Mouse (Mus musculus): ENCODE results near the gene C6. TPM values are rescaled to one million over a fixed set of nuclear protein-coding genes. Genes with fewer than 3 reads are reported as not detected.

The C6 gene
- total RNA-seq (2021): 1 to 10 TPM; 2.6 to 4.9 TPM
- long read RNA-seq, experiment 1, partial matches to known transcripts: 2 of 2 reads
- long read RNA-seq, experiment 1, other reads (novel, unspliced or antisense): 0 of 2 reads
- long read RNA-seq, experiment 2, partial matches to known transcripts: 0 of 1 reads
- long read RNA-seq, experiment 2, other reads (novel, unspliced or antisense): 0 of 1 reads

DNA sequence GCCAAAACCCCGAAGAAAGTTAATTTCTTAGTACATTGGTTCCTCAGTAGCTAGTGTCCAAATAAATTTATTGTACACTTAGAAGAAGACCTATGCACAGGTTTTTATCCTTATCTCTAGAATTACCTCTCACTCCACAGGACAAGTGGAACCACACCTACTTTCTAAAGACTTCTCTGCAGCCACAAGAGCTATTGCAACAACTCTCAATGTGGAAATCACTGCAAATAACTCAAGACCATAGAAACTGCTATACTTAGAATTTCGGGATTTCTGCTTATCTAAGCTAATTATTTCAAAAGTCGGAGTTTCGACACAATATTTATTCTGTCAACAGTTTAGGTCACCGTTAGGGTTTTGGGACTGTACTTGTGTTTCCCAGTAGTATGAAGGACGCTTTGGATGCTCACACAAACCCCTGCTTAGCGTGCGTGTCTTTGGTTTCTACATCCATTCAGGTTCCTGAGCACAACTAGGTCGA lies at the start of gene C6:
C6 (plus strand) TSS at position 346 of the 481 bp plus-strand sequence.
- no peak for DNase-seq

DNA sequence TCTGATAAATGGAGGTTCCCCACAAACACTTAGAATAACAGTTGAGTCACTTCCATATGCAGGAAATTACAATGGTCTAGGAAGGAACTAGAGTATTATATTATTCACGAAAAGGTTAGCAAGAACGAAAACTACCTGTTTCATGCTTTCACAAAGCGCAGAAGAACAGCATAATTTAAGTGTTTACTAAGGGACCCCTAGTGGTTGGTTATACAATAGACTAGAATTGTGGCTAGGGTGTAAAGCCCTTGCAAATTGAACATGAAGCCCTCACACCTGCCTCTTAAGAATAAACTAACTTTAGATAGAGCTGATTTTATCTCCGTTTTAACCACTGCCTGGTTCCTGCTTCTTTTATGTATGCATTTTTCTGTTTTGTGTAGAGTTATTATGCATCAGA lies 29.4 kb upstream of the C6 start:
- DNase-seq: no peak

DNA sequence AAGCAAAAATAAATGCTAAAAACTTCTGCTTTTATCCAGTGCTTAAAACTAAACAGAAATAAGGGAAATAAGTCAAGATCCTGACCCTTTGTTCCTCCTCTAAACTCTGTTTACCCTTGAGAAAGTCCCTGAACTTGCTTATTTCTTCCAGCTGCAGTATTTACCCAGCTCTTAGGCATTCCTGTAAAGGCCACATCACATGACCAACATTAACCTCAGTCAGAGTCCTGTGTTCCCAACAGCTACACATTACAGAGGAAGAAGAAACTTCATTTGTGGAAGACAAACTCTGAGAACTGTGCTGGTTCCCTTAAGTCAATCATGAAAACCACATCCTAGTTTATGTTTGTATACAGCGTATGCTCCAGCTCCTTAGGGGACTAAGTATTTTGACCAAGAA lies 7.2 kb downstream of the C6 start:
- DNase-seq: no peak

DNA sequence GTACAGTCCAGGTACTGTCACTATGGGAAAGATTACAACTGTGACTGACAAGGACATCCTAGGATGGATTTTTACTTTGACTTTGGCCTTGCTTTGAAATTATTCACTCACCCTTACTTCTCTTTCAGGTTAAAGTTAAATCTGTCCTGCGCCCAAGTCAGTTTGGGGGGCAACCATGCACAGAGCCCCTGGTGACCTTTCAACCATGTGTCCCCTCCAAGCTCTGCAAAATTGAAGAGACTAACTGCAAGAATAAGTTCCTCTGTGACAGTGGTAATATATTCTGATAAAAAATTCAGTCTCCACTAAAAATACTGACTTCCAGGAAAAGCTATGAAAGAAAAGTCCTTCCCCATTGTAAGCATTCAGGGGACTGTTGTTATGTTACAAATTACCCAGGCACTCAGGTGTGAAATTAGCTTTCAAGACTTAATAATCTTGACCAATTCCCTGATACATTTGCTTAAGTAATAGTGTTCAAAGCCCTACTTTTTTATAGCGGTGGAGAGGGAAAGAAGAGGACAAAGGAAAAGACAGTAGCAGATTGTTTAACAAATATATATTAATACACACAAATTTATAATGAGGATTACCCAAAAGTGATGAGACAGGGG lies 8.1 kb downstream of the C6 start:
- DNase-seq: no peak

DNA sequence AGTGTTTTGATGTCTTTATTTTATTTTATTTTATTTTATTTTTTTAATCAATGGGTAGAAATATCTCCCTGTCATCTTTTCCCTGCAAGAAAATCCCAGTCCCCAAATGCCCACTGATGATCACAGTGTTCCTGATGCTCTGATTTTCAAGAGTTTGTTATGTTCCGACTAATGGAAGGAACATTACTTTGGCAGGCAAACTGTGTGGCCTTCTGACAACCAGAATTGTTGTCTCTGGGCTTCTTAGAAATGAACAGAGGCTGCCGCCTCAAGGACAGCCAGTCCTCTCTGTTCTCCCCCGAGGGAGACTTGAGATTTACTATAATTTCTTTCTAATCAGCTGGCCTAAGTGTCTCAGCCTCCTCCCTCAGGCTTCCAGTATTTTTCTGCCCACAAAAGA lies 20.7 kb downstream of the C6 start:
- DNase-seq: no peak

DNA sequence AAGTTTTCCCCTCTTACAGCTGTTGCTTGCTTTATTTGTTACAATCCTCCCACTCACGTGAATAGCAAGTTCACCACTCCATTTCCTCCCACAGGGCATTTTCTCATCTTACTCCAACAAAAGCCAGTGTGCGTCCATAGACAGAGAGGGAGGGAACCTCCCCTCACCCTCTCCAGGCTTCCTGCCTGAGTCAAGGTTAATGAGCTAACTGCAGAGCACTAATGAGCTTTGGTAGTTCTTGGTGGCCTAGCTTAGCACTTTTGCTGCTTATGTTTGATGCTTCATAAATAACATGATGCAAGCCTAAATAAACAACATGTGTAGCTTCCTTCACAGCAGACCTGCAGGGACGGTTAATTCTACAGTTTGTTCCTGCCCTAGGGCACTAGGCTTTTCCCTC lies 63.4 kb downstream of the C6 start:
- DNase-seq: no peak

DNA sequence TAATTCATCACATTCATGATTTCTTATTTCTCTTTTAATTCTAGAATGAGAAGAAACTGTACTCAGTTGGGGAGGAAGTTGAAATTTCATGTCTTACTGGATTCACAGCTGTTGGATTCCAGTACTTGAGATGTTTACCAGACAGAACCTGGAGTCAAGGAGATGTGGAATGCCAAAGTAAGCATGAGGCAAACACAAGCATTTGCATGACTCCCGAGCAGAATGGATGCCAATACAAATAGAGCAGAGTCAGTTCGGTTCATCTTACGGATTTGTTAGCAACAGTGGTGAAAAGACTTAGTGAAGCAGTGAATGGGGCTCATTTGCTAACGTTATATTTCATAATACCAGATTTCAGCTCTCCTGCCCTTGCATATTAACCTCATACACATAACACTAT lies 69.9 kb downstream of the C6 start:
- no peak for DNase-seq

DNA sequence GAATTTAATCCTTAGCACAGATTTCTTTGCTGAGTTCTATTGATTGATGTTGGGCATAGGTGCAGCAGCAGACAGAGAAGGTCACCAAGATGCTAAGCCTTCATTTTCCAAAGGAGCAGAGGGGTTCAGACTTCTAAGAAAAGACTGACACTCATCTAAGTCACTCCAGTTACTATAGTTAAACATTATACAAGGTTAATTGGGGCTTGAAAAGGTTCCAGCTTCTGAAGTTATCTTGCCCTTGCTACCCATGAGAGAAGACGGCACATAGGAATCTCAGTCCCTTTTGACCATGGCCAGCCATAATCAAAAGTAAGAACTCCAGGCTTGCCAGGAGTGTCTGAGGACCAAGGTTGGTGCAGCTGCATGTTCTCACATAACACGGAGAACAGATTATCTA lies 77.3 kb downstream of the C6 start:
- no peak for DNase-seq

DNA sequence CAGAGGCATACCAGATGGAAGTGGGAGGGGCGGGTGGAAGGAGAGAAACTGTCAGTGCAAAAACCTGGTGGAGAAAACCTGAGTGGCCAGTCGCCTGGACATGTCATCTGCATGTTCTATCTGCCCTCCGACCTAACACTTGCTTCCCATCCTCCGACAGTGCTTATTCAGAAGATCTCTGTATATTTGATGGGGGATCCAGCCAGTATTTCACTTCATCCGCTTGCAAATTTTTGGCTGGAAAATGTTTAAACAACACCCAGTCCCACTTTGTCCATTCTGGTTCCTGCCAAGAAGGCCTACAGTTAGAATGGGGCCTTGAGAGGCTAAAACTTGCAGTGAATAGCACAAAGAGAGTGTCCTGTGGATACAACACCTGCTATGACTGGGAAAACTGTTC lies 81.2 kb downstream of the C6 start:
- DNase-seq: no peak

DNA sequence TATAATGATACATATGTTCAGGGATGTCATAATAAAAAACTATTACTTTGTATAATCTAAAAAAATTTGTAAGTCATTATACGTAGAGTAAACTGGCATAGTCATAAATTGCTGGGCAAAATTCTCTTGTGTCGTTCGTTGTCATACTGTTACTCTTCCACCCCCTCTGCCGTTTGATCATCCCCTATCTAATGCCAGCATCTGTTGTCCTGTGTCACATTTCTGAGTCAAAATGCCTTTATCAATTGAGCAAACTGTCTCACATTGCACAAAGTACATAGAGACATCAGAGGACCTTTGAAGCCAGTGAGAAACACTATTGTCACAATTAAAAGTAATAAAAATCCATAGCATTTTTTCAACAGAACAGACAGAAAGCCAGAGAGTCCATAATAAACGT lies 88.0 kb downstream of the C6 start:
- no peak for DNase-seq

DNA sequence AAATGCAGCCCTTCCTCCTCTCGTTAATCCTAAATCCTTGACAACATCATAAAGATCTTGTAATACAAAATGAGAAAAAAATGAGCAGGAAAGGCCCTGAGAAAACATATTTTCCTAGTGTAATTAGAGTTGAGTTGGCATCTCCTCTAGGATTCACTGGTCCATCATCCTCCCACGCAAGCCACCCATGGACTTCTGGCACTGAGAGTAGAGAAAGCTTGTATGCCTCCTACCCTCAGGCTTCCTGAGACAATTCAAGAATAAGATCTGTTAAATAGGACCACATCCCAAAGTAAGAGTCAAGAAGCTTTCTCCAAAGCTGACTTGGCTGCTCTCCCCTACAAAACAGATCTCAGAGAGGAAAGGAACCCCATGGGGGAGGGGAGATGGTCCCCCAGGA lies 88.7 kb downstream of the C6 start:
- no peak for DNase-seq

DNA sequence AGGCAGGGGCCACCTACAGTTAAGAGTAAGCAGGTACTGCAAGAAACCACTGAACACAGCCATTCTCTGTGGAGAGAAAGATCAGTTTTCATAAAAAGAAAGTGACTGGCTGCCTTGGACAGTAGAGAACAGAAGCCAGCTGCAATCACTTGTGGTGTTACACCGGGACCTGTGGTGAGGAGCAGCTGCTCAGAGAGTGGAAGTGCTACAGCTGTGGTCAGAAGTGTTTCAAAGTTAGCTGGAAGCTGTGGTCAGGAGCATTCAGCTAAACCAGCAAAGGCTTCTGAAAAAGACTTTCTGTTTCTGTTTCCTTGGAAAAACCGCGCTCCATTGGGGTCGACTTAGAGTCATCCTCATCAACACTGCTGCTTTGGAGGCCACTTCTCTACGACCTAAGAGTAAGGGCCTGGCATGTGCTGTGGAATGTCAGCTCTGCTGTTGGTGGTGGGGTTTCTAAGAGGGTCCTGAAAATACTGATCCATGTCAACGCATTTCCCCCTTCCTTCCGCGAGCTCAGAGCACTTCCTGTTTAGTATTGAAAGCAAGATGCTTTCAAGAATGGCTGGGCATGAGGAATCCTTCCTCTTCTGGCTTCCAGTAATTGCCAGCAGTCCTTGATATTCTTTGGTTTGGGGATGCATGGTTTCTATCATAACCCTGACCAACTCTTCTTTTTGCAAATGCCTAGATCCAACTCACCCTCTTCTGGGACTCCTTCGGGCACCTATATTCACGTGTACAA lies 89.9 kb downstream of the C6 start:
- no peak for DNase-seq

DNA sequence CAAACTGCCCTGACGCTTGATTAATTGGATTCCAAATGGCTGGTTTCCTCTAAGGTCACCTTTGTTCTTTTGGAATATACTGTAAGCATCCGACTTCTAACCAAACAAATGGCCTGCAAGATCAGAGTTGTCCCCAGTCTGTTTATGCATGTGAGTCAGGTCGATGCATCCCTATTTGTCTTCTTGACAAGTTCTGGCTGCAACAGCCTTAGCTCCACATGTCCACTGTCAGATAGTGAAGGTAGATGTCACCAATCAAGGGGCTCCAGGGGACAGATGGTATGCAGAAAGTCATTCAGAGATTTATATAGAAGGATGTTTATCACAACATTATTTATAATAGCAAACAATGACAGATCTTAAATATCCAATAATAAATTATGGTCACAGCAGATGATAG lies 91.5 kb downstream of the C6 start:
- DNase-seq: no peak

DNA sequence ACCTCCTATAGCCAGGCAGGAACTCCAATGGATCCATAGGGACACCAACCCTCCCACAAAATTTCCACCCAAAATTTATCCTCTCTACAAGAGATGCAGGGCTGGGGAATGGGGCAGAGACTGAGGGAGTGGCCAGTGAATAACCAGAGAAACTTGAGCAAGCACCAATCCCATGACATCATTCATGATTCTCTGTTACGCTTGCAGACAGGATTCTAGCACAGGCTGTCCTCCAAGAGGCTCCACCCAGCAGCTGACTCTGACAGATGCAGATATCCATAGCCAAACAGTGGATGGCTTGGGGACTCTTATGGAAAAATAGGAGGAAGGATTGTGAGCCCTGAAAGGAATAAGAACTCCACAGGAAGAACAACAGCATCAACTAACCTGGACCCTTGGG lies 94.2 kb downstream of the C6 start:
- no peak for DNase-seq

DNA sequence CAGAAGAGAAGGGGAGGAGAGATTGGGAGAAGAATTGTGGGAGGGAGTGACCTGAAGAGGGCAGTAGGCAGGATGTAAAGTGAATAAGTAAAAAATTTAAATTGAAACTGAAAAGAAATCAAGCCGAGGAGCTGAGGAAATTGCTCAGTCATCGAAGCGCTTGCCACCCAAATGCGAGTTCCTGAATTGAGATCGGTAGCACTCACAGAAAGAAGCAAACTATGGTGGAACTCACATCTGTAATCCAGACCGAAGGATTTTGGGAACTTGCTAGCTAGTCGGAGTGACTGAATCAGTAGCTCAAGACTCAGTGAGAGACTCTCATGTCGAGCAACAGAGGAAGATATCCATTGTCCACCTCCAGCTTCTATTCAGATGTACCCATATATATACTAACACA lies 94.8 kb downstream of the C6 start:
- DNase-seq: no peak

DNA sequence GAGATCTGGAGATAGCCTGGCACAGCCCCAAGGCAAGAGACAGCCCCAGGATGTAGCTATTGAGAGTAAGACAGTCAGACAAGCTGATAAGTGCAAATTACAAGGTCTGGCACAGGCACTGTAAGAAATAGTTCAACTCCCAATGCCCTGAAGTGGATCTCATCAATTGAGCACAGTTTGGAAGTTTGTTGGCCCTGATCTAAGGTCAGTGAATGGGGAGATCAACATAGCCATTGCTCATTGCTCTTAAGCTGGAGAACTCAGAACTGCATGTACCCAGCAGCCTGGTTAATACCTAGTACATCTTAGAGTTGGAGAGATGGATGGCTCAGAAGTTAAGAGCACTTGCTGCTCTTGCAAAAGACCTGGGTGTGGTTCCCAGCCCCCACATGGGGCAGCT lies 100.8 kb downstream of the C6 start:
- no peak for DNase-seq

DNA sequence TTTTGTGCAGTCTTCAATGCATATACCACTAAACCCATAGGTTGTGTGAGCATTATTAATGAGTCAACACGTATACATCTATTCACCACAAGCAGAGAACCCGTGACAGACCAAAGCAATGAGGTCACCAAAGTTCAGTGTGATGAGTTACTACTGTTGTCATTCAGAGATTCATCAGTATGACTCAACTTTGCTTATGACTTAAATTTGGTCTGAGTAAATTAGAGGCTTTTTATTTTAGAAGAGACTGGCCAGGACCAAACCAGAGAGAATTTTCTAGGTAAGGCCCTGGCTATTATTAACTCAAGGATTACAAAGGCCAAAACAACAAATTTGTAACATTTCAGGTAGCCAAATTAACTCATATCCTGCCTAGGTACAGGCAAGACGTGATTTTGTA lies 109.4 kb downstream of the C6 start:
- no peak for DNase-seq

DNA sequence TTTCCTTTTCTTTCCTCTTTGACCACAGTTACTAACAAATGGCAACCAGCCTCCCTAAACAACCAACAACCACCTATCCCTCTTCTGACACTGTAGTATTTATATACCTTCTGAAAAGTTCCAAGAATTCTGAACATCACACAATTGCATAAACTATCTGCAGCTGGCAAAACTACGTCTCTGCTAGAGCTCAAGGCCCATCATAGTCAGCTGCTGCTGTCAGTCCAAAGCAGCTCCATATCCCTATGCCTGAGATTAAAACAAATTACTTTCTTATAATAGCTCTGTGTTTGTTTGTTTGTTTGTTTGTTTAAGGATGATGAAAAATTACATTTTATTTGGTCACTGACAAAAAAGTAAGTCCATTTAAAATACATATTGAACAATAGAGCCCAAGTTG lies 123.0 kb downstream of the C6 start:
- DNase-seq: no peak

Other genes with a start within 250 kb of the C6 start
- gene Mroh2b, start 171.6 kb downstream of the C6 start, total RNA-seq (2021): not detected